Mouse (Mus musculus): ENCODE measurements around the gene Ifih1.

The Ifih1 gene

GRCm38 (mm10) chr2:62652466-62652865 is 6.4 kb upstream of the Ifih1 start:
- no peak for DNase-seq (ENCODE audit: low read depth, low spot score)
- H3K27me3 ChIP-seq (ENCODE audit: control insufficient read depth, insufficient read depth, low read length, poor library complexity, severe bottlenecking), result no peaks in the 10 kb centered on the region; the same call in 1 of the 2 replicates

DNA sequence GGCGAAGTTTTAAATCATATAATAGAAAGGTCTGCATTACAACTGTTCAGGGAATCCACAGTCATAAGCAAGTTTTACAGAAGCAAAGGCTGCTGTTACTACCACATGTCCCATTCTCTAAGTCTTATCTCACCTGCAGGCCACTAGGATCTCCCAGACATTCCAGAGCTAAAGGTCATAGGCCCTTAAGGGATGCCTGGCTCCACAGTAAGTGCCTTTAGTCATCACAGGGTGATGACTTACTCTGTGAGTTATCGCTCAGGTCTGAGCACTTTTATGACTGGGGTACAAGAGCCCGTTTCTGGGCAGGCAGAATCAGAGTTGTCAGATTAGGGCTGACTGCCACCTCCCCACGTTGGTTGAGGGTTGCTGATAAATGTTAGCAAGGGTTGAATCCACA is 5.8 kb upstream of the Ifih1 start:
- DNase-seq (ENCODE audit: low read depth, low spot score), result no peak
- Histone ChIP-seq H3K36me3 (ENCODE audit: control insufficient read depth, insufficient read depth, low read length, poor library complexity, severe bottlenecking) (no peaks in the 10 kb centered on the region), H3K27me3 (ENCODE audit: control insufficient read depth, insufficient read depth, low read length, poor library complexity, severe bottlenecking) (no peaks in the 10 kb centered on the region; the same call in 1 of the 2 replicates)

More at GRCm38 (mm10) chr2:62652466-62652865, 6.4 kb upstream of the Ifih1 start:
- H3K36me3 ChIP-seq (ENCODE audit: control insufficient read depth, insufficient read depth, low read length, poor library complexity, severe bottlenecking), result no peaks in the 10 kb centered on the region

GRCm38 (mm10) chr2:62646671-62647289 is 725 bp upstream of the Ifih1 start:
- Histone ChIP-seq H3K36me3 (ENCODE audit: control insufficient read depth, insufficient read depth, low read length, poor library complexity, severe bottlenecking) (no peaks in the 10 kb centered on the region), H3K27me3 (ENCODE audit: control insufficient read depth, insufficient read depth, low read length, poor library complexity, severe bottlenecking) (no peaks in the 10 kb centered on the region)
- DNase-seq (ENCODE audit: low read depth, low spot score), result no peak

DNA sequence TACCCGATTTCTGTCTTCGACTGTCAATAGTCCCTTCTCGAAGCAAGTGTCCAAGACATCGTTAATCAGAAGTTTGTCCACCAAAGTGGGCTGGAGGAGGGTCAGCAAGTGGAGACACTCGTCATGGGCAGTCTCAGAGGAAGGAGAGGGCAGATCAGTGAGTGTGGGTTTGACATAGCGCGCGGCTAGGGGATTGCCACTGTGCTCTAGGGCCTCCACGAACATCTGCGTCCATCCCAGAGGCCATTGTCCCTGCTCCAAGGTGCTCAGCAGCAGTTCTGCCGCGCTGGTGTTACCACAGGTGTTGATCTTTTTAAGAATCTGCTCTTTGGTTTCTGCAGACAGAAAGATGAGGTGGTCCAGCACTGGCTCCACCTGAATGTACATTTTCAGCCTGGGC is 580 bp downstream of the Ifih1 start:
- Histone ChIP-seq H3K27me3 (ENCODE audit: control insufficient read depth, insufficient read depth, low read length, poor library complexity, severe bottlenecking) (no peaks in the 10 kb centered on the region), H3K36me3 (ENCODE audit: control insufficient read depth, insufficient read depth, low read length, poor library complexity, severe bottlenecking) (no peaks in the 10 kb centered on the region)
- DNase-seq (ENCODE audit: low read depth, low spot score), result peak; percentile 22

GRCm38 (mm10) chr2:62644891-62645290 is 1.2 kb downstream of the Ifih1 start:
- no peak for DNase-seq (ENCODE audit: low read depth, low spot score)
- H3K36me3 ChIP-seq (ENCODE audit: control insufficient read depth, insufficient read depth, low read length, poor library complexity, severe bottlenecking), result no peaks in the 10 kb centered on the region
- no peaks in the 10 kb centered on the region for H3K27me3 ChIP-seq (ENCODE audit: control insufficient read depth, insufficient read depth, low read length, poor library complexity, severe bottlenecking)

GRCm38 (mm10) chr2:62643405-62644305 is 2.4 kb downstream of the Ifih1 start:
- DNase-seq (ENCODE audit: low read depth, low spot score), result peak; percentile 68
- Histone ChIP-seq H3K36me3 (ENCODE audit: control insufficient read depth, insufficient read depth, low read length, poor library complexity, severe bottlenecking) (no peaks in the 10 kb centered on the region), H3K27me3 (ENCODE audit: control insufficient read depth, insufficient read depth, low read length, poor library complexity, severe bottlenecking) (no peaks in the 10 kb centered on the region)

- Histone ChIP-seq H3K27me3 (ENCODE audit: control insufficient read depth, insufficient read depth, low read length, poor library complexity, severe bottlenecking) (no peaks in the 10 kb centered on the region), H3K36me3 (ENCODE audit: control insufficient read depth, insufficient read depth, low read length, poor library complexity, severe bottlenecking) (no peaks in the 10 kb centered on the region)
- DNase-seq (ENCODE audit: low read depth, low spot score), result no peak
These were observed 6.2 kb downstream of the Ifih1 start for GRCm38 (mm10) chr2:62639869-62640268.

- no peaks in the 10 kb centered on the region for H3K36me3 ChIP-seq (ENCODE audit: control insufficient read depth, insufficient read depth, low read length, poor library complexity, severe bottlenecking)
- H3K27me3 ChIP-seq (ENCODE audit: control insufficient read depth, insufficient read depth, low read length, poor library complexity, severe bottlenecking), result no peaks in the 10 kb centered on the region
- peak; percentile 68 for DNase-seq (ENCODE audit: low read depth, low spot score)
These were observed 15.6 kb downstream of the Ifih1 start for GRCm38 (mm10) chr2:62630446-62630845.

- Histone ChIP-seq H3K27me3 (ENCODE audit: control insufficient read depth, insufficient read depth, low read length, poor library complexity, severe bottlenecking) (no peaks in the 10 kb centered on the region), H3K36me3 (ENCODE audit: control insufficient read depth, insufficient read depth, low read length, poor library complexity, severe bottlenecking) (no peaks in the 10 kb centered on the region)
- no peak for DNase-seq (ENCODE audit: low read depth, low spot score)
These were observed 17.7 kb downstream of the Ifih1 start for GRCm38 (mm10) chr2:62628356-62628755.

GRCm38 (mm10) chr2:62627728-62628127 is 18.3 kb downstream of the Ifih1 start:
- H3K36me3 ChIP-seq (ENCODE audit: control insufficient read depth, insufficient read depth, low read length, poor library complexity, severe bottlenecking), result no peaks in the 10 kb centered on the region
- no peaks in the 10 kb centered on the region for H3K27me3 ChIP-seq (ENCODE audit: control insufficient read depth, insufficient read depth, low read length, poor library complexity, severe bottlenecking)
- peak; percentile 68 for DNase-seq (ENCODE audit: low read depth, low spot score)

- DNase-seq (ENCODE audit: low read depth, low spot score), result no peak
- H3K27me3 ChIP-seq (ENCODE audit: control insufficient read depth, insufficient read depth, low read length, poor library complexity, severe bottlenecking), result no peaks in the 10 kb centered on the region
- H3K36me3 ChIP-seq (ENCODE audit: control insufficient read depth, insufficient read depth, low read length, poor library complexity, severe bottlenecking), result no peaks in the 10 kb centered on the region
These were observed 23.0 kb downstream of the Ifih1 start for GRCm38 (mm10) chr2:62623024-62623441.

DNA sequence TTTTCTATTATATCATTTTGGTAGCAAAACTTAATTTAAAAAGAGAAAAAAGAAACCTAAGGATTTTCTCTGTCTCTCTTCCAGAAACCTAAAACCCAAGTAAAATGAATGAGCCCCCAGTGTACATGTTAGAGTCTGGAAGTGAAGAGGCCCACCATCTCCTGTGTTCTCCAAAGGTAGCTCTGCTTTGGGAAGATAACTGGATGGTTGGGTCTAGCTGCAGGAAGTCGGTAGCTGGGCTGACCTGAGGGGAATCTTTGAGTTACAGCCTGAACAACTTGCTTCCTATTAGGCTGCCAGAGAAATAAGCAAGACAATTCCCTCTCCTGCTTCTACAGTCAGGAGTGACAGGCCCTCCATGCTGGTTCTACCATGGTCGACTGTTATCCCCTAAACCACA is 26.4 kb downstream of the Ifih1 start:
- no peaks in the 10 kb centered on the region for H3K27me3 ChIP-seq (ENCODE audit: control insufficient read depth, insufficient read depth, low read length, poor library complexity, severe bottlenecking)
- H3K36me3 ChIP-seq (ENCODE audit: control insufficient read depth, insufficient read depth, low read length, poor library complexity, severe bottlenecking), result no peaks in the 10 kb centered on the region
- DNase-seq (ENCODE audit: low read depth, low spot score), result no peak

GRCm38 (mm10) chr2:62618934-62619341 is 27.1 kb downstream of the Ifih1 start:
- DNase-seq (ENCODE audit: low read depth, low spot score), result no peak
- H3K36me3 ChIP-seq (ENCODE audit: control insufficient read depth, insufficient read depth, low read length, poor library complexity, severe bottlenecking), result no peaks in the 10 kb centered on the region; the same call in 1 of the 2 replicates
- no peaks in the 10 kb centered on the region for H3K27me3 ChIP-seq (ENCODE audit: control insufficient read depth, insufficient read depth, low read length, poor library complexity, severe bottlenecking)

DNA sequence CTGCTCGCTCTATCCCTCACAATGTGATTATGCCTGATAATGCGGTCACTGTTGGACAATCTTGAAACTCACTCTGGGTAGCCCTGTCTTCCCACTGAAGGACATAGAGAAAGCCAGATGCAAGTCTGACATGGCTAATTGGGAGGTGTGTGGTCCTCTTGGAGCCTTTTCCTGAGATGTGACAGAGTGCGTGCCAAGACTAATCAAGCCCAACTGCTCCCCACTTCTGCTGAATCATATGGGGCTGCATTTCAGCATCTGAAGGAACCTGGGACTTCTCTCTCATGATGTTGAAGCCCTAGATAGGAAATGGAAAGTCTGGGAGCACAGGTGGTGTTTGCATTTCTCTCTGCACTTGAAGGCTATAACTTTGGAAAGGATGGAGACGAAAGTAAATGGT is 32.9 kb downstream of the Ifih1 start:
- Histone ChIP-seq H3K27me3 (ENCODE audit: control insufficient read depth, insufficient read depth, low read length, poor library complexity, severe bottlenecking) (no peaks in the 10 kb centered on the region), H3K36me3 (ENCODE audit: control insufficient read depth, insufficient read depth, low read length, poor library complexity, severe bottlenecking) (no peaks in the 10 kb centered on the region; the same call in 1 of the 2 replicates)
- no peak for DNase-seq (ENCODE audit: low read depth, low spot score)

DNA sequence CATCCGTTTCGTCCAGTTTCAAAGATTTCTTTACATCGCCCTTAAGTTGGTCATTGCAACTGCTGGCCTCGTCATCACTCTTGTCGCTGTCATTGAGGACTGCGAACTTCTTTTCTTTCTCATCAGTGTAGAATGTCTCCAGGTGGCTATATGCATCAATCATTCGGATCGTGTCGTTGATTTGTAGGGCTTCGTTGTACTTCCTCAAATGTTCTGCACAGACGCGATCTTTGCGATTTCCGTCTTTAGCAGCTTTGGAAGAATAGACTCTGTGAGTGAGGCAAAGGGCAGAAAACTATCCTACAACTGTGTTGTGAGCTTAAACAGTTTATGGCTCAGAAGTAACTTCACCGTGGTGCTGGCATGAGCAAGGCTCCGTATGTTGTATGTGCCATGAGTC is 39.9 kb downstream of the Ifih1 start:
- no peaks in the 10 kb centered on the region for H3K36me3 ChIP-seq (ENCODE audit: control insufficient read depth, insufficient read depth, low read length, poor library complexity, severe bottlenecking)
- peak; percentile 32 for DNase-seq (ENCODE audit: low read depth, low spot score)
- H3K27me3 ChIP-seq (ENCODE audit: control insufficient read depth, insufficient read depth, low read length, poor library complexity, severe bottlenecking), result no peaks in the 10 kb centered on the region
